8 mouse cellular contexts compared by ENCODE assay signal in genomic region chr11:120233441-120234135, GRCm38 (mm10). TPM values are rescaled to one million over a fixed set of nuclear protein-coding genes. Genes with fewer than 3 reads are reported as not detected.
DNase-seq lines count a peak whose midpoint lies in the region; ATAC-seq and TF ChIP-seq lines count a peak whose summit lies in the region.

No protein-coding gene starts in this region.

- no peaks in the 10 kb centered on the region for H3K36me3 ChIP-seq in kidney, adult 2 months (ENCODE audit: control insufficient read depth, insufficient read depth, low read length)
- peaks cover 6% of the 10 kb centered on the region; the same call in 1 of the 2 replicates for H3K36me3 ChIP-seq in embryonic facial prominence, embryonic 14.5 days (ENCODE audit: control insufficient read depth, insufficient read depth, low read length)
- no peaks in the 10 kb centered on the region for H3K36me3 ChIP-seq in hindbrain, embryonic 15.5 days
- H3K36me3 ChIP-seq in liver, embryonic 16.5 days (ENCODE audit: control insufficient read depth, insufficient read depth) = no peaks in the 10 kb centered on the region

- H3K4me2 ChIP-seq in embryonic facial prominence, embryonic 14.5 days (ENCODE audit: low read depth, low read length) = peak overlapping the region; percentile 100
- H3K4me2 ChIP-seq in hindbrain, embryonic 15.5 days = peak overlapping the region; percentile 95
- H3K4me2 ChIP-seq in liver, embryonic 16.5 days (ENCODE audit: low read depth, low read length) = peak overlapping the region; percentile 73

- peak overlapping the region; percentile 73 for H3K4me3 ChIP-seq in kidney, adult 2 months (ENCODE audit: insufficient read depth, low read depth, low read length)
- H3K4me3 ChIP-seq in embryonic facial prominence, embryonic 14.5 days (ENCODE audit: low read depth, low read length) = peak overlapping the region; percentile 92
- peak overlapping the region; percentile 82 for H3K4me3 ChIP-seq in hindbrain, embryonic 15.5 days
- H3K4me3 ChIP-seq in liver, embryonic 16.5 days (ENCODE audit: low read depth, low read length) = peak overlapping the region; percentile 59

- H3K27ac ChIP-seq in kidney, adult 2 months (ENCODE audit: insufficient read depth, low read depth, low read length) = peak overlapping the region; percentile 85
- peak overlapping the region; percentile 97 for H3K27ac ChIP-seq in embryonic facial prominence, embryonic 14.5 days (replicated peaks; ENCODE audit: low read depth, low read length)
- H3K27ac ChIP-seq in hindbrain, embryonic 15.5 days (replicated peaks) = peak overlapping the region; percentile 95
- H3K27ac ChIP-seq in liver, embryonic 16.5 days (ENCODE audit: low read length) = peak overlapping the region; percentile 64

- no peak for TF ChIP-seq POLR2A in kidney, adult 2 months (IDR thresholded peaks at IDR 0.05; ENCODE audit: low read depth, low read length)

- H3K27me3 ChIP-seq in kidney, adult 2 months (replicated peaks; ENCODE audit: control insufficient read depth, insufficient read depth, low read length) = no peaks in the 10 kb centered on the region
- no peaks in the 10 kb centered on the region for H3K27me3 ChIP-seq in embryonic facial prominence, embryonic 14.5 days (replicated peaks; ENCODE audit: control insufficient read depth, insufficient read depth, low read length)
- no peaks in the 10 kb centered on the region for H3K27me3 ChIP-seq in hindbrain, embryonic 15.5 days
- H3K27me3 ChIP-seq in liver, embryonic 16.5 days (ENCODE audit: control insufficient read depth, insufficient read depth, low read depth, low read length) = peaks cover 92% of the 10 kb centered on the region

- peaks cover 13% of the 10 kb centered on the region for H3K4me1 ChIP-seq in kidney, adult 2 months (ENCODE audit: control insufficient read depth, insufficient read depth, low read length)
- H3K4me1 ChIP-seq in embryonic facial prominence, embryonic 14.5 days (ENCODE audit: control insufficient read depth, insufficient read depth, low read length) = peaks cover 25% of the 10 kb centered on the region
- peaks cover 36% of the 10 kb centered on the region for H3K4me1 ChIP-seq in hindbrain, embryonic 15.5 days (replicated peaks)
- peaks cover 32% of the 10 kb centered on the region for H3K4me1 ChIP-seq in liver, embryonic 16.5 days (ENCODE audit: control insufficient read depth, low read depth, low read length)

- no peak for TF ChIP-seq CTCF in kidney, adult 2 months (conservative IDR thresholded peaks at IDR 0.05; ENCODE audit: insufficient read depth, insufficient read length, low read depth, low read length)

- WGBS in kidney, adult 2 months = under 1% methylated on average over 51 of the region's 51 CpGs
- WGBS in embryonic facial prominence, embryonic 14.5 days = under 1% methylated on average over 46 of the region's 51 CpGs
- whole genome bisulfite sequencing in hindbrain, embryonic 15.5 days = 0% methylated on average over 51 of the region's 51 CpGs
- under 1% methylated on average over 49 of the region's 51 CpGs for WGBS in liver, embryonic 16.5 days (ENCODE audit: insufficient replicate concordance)

- H3K9ac ChIP-seq in embryonic facial prominence, embryonic 14.5 days (ENCODE audit: low read depth, low read length) = peak overlapping the region; percentile 99
- peak overlapping the region; percentile 98 for H3K9ac ChIP-seq in hindbrain, embryonic 15.5 days
- peak overlapping the region; percentile 68 for H3K9ac ChIP-seq in liver, embryonic 16.5 days (ENCODE audit: low read depth, low read length)

- no peaks in the 10 kb centered on the region for H3K9me3 ChIP-seq in embryonic facial prominence, embryonic 14.5 days (ENCODE audit: control insufficient read depth, low read length)
- no peaks in the 10 kb centered on the region for H3K9me3 ChIP-seq in hindbrain, embryonic 15.5 days
- H3K9me3 ChIP-seq in liver, embryonic 16.5 days (replicated peaks; ENCODE audit: control insufficient read depth, low read length) = no peaks in the 10 kb centered on the region

- DNase-seq in kidney, adult 2 months = peak; percentile 68
- DNase-seq in kidney, adult 11 months = no peak
- DNase-seq in adipocyte (ENCODE audit: low spot score) = peak; percentile 52
- peak; percentile 40 for DNase-seq in embryonic facial prominence, embryonic 14.5 days (ENCODE audit: low spot score)
- DNase-seq in right cerebral cortex, adult 2 months (ENCODE audit: low spot score in 2 of 2) = peak; percentile 43 to 71
- DNase-seq in ovary, adult 18-20 months (ENCODE audit: low spot score) = no peak

- no peak for ATAC-seq in embryonic facial prominence, embryonic 14.5 days (ENCODE audit: low read depth)
- ATAC-seq in hindbrain, embryonic 15.5 days (ENCODE audit: low FRiP score, low read depth) = no peak
- ATAC-seq in liver, embryonic 16.5 days (ENCODE audit: low read depth) = no peak

RNA-seq across cellular contexts. Expression of gene Bahcc1, which starts 0.8 kb away (rescaled TPM):
- polyA plus RNA-seq in kidney, adult 2 months (2012; rRNA removed) = 8.0 and 9.2 TPM in 2 replicates
- polyA plus RNA-seq in embryonic facial prominence, embryonic 14.5 days (2014; fragmentation: Nextera tagmentation; extraction: Ambion mirVana) = 11.1 and 12.0 TPM in 2 replicates
- polyA plus RNA-seq in hindbrain, embryonic 15.5 days (2015; fragmentation: Nextera tagmentation; extraction: Ambion mirVana) = 11.5 and 12.5 TPM in 2 replicates
- 0.84 TPM in 2 replicates for polyA plus RNA-seq in liver, embryonic 16.5 days (2015; fragmentation: Nextera tagmentation; extraction: Ambion mirVana)

Comparison
In these comparisons a context has a peak if more than half of its experiments do, and no peak if none do; other contexts are left out.
1. DNase-seq: peak in kidney, adult 2 months (single experiment), adipocyte (single experiment), embryonic facial prominence, embryonic 14.5 days (single experiment) and right cerebral cortex, adult 2 months (2 of 2); none in kidney, adult 11 months (single experiment) and ovary, adult 18-20 months (single experiment).
2. Peak in every context shown above with its lines, with median percentiles within 50 percentile points of each other: H3K27ac ChIP-seq, H3K4me3 ChIP-seq, H3K4me2 ChIP-seq and H3K9ac ChIP-seq.